Mouse (Mus musculus) liver, adult 2 months (tissue): Measurements from ENCODE around the gene Gm9945.

Source experiments
- CTCF ChIP-seq: fragments of 200-500 bp; IDR thresholded peaks from 2 replicates; pipeline ENCODE4 v1.5.1; 2011; ENCODE audit warnings: low read depth, low read length, control low read depth
- POLR2A ChIP-seq: fragments of 200-500 bp; IDR thresholded peaks from 2 replicates; pipeline ENCODE4 v1.6.1; 2011; ENCODE audit warnings: low read length, control low read depth; ENCODE audit not compliant: insufficient read depth; ENCODE audit errors: extremely low read depth

DNA sequence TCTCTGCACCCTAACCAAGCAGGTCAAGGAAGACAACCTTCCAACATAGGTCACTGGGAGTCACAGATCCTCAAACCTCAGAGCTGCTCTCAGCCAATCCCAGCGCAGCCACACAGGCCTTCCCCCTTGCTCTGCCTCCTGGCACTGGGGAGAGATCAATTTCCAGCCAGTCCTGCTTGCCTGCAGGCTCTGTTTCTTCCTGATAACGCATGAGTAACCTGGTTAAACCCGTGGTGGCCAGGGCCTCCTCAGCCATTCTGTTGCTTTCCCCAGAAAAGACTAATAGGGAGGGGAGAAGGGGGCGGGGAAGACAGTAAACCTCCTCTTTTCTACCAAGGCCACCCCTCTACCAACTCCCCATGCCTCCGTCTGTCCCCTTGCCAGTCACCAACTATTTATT, 18.2 kb upstream of the Gm9945 start:
- TF ChIP-seq CTCF (no peak), POLR2A (no peak)
